Mouse (Mus musculus): ENCODE measurements around the gene Mrpl37. TPM values are rescaled to one million over a fixed set of nuclear protein-coding genes. Genes with fewer than 3 reads are reported as not detected.
"Not testable (repeated sequence)": the region's sequence is repeated elsewhere in the genome, so short reads cannot be mapped to it uniquely, and the experiment has no call there.

Gene Mrpl37
- polyA plus RNA-seq (2016; fragmentation: Nextera tagmentation; extraction: Ambion mirVana): 117 and 120 TPM in 2 replicates

DNA sequence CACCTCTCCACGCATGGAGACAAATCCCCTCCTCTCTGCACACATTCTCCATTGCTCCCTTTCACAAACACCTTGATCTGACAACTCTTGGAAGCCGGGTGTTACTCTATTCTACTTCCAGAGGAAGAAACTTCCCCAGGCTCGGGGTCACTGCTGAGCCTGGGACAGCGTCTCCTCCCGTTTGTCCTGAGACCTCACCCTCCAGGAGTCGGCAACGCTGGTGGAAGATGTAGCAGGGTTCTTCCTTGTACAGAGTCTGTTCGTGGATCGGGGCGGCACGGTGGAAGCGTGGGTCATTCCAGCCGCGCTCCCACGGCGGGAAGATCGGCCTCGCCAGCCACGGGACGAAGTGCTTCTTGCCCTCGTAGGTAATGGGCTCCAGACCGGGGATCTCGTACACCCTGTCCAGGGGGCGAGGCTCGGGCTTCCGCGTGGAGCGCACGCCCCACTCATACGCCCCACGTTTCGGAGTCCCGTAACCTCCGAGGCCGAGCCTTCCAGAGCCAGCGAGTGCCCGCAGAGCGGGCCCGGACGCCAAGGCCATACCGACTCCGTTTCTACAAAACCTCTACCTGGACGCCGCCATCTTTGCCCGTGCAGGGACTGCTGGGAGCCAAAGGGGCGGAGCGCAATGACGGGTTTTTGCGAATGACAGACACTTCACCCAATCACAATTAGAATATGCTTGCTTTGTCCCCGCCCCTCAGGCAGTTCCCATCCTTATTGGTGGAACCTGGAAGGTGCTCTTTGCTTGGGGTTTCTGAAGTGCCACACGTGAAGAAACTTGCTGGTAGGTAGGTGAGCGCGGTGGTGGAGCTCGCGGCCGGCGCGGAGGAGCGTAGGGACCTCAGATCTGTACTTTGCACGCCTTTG is at the start of gene Mrpl37, which contains the start of gene Cyb5rl:
Gene Mrpl37, minus strand, starts transcription at position 617 of the 873 bp plus-strand sequence.
Gene Cyb5rl, plus strand, starts transcription at position 737 of the 873 bp plus-strand sequence.
- H3K4me3 ChIP-seq: peak within 1 kb of the TSS; percentile 93
- H3K36me3 ChIP-seq: peaks cover 30% of the 10 kb centered on the region
- H3K27me3 ChIP-seq (ENCODE audit: insufficient read depth, poor library complexity, severe bottlenecking): peaks cover 18% of the 10 kb centered on the region
- H3K27ac ChIP-seq: peak within 1 kb of the TSS; percentile 95
- H3K9me3 ChIP-seq: no peaks in the 10 kb centered on the region
- under 1% methylated on average over 60 of the region's 60 CpGs for WGBS
- H3K4me1 ChIP-seq: peaks cover 18% of the 10 kb centered on the region
- peak; percentile 98 for DNase-seq (ENCODE audit: low spot score)

DNA sequence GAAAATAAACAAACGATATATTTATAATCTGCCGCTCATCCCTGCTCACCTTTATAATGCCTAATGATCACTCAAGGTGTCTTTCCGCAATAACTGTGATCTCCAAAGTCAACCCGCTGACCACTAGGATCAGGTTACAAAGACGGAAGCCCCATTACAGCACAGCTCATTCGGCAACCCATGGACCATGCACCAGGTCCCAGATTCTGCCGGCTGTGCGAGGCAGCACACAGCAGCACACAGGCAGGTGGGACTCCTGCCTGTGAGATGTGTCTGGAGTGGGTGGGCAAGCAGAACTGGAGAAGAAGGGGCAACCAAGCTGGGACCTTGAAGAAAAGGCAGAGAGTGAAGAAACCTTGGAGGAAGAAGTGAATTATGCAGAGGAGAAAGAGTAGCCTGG is 47.6 kb upstream of the Mrpl37 start:
- WGBS: 52% methylated on average over 8 of the region's 8 CpGs
- peaks cover 17% of the 10 kb centered on the region for H3K27me3 ChIP-seq (ENCODE audit: insufficient read depth, poor library complexity, severe bottlenecking)
- DNase-seq (ENCODE audit: low spot score): no peak

DNA sequence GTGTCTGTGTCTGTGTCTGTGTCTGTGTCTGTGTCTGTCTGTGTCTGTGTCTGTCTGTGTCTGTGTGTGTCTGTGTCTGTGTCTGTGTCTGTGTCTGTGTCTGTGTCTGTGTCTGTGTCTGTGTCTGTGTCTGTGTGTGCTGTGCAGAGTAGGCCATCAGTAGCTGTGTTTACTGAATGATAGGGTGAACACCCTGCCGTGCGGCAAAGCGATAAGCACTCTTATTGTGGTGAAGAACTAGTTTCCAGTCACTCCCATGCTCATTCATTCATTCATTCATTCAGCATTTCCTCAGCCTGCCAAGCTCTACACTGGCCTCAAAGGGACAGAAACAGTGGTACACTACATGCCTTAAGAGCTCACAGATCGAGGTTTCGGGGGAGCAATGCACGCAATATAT is 42.5 kb upstream of the Mrpl37 start:
- H3K9me3 ChIP-seq; H3K4me1 ChIP-seq; DNase-seq (ENCODE audit: low spot score); H3K27ac ChIP-seq; H3K4me3 ChIP-seq; H3K36me3 ChIP-seq: not testable (repeated sequence)
- H3K27me3 ChIP-seq (ENCODE audit: insufficient read depth, poor library complexity, severe bottlenecking): peaks cover 23% of the 10 kb centered on the region
- 92% methylated on average over 6 of the region's 6 CpGs for WGBS

More for the DNA sequence above, 47.6 kb upstream of the Mrpl37 start:
- Histone ChIP-seq H3K27ac (no peak overlapping the region), H3K4me1 (0 out of 2 replicates have a peak, but pooled peaks cover 3% of the 10 kb centered on the region), H3K4me3 (no peak overlapping the region), H3K36me3 (no peaks in the 10 kb centered on the region), H3K9me3 (no peaks in the 10 kb centered on the region)

DNA sequence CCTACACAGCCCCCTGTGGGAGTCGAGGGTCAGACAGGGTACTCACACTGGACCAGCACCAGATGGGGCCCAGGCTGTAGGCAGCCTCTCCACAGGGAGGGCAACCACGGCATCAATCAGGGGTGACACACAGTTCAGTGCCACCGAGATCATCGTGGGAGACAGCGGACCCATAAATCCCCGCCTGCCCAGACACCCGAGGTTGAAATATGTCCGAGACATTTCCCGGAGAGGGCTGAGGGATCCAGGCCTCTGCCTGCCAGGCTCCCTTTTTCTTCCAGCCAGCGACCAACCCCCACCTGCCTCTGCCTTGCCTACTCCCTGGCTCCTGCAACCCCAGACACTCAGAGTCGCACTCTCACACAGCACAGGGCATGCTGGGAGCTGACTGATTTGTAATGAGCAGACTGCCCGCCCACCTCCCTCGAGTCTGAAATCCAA is 41.6 kb upstream of the Mrpl37 start:
- no peaks in the 10 kb centered on the region for H3K36me3 ChIP-seq

DNA sequence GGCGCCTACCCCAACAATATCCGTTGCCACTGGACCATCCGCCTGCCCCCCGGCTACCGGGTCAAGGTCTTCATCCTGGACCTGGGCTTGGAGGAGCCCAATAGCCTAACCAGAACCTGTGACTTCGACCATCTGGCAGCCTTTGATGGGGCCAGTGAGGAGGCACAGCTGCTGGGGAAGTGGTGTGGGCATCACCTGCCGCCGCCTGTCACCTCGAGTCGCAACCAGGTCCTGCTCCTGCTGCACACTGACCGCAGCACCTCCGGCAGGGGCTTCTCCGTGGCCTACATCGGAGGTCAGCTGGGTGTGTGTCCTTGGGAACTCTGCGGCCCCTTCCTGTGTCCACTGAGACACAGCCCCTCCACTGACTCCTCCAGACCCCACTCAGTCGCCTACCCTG is 40.1 kb upstream of the Mrpl37 start:
- H3K4me1 ChIP-seq: peaks cover 15% of the 10 kb centered on the region
- peaks cover 17% of the 10 kb centered on the region for H3K27me3 ChIP-seq (ENCODE audit: insufficient read depth, poor library complexity, severe bottlenecking)
- DNase-seq (ENCODE audit: low spot score): no peak
- no peaks in the 10 kb centered on the region for H3K9me3 ChIP-seq
- 88% methylated on average over 16 of the region's 16 CpGs for WGBS
- H3K36me3 ChIP-seq: no peaks in the 10 kb centered on the region
- no peak overlapping the region for H3K4me3 ChIP-seq
- H3K27ac ChIP-seq: no peak overlapping the region

More for the DNA sequence above, 41.6 kb upstream of the Mrpl37 start:
- 0 out of 2 replicates have a peak overlapping the region, but pooled peaks have one; percentile 56 for H3K27ac ChIP-seq
- peaks cover 23% of the 10 kb centered on the region for H3K27me3 ChIP-seq (ENCODE audit: insufficient read depth, poor library complexity, severe bottlenecking)
- H3K4me3 ChIP-seq: no peak overlapping the region
- DNase-seq (ENCODE audit: low spot score): no peak
- WGBS: 59% methylated on average over 13 of the region's 13 CpGs
- H3K4me1 ChIP-seq: peaks cover 8% of the 10 kb centered on the region
- no peaks in the 10 kb centered on the region for H3K9me3 ChIP-seq

DNA sequence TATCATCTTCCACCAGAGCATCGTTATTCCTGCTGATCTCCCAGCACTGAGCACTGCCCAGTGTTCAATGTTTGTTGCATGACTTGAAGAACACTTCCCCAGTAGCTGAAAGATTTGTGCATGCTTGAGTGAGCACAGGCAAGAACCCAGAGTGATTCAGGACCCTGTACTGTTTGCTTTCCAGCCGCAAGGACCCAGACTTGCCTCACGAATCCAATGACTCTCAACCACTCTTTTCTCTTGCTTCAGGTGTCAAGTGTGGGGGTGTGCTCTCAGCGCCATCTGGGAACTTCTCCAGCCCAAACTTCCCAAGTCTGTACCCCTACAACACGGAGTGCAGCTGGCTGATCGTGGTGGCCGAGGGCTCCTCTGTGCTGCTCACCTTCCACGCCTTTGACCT is 35.6 kb upstream of the Mrpl37 start:
- WGBS: 72% methylated on average over 8 of the region's 8 CpGs
- H3K4me3 ChIP-seq: no peak overlapping the region
- no peaks in the 10 kb centered on the region for H3K9me3 ChIP-seq
- H3K4me1 ChIP-seq: peaks cover 13% of the 10 kb centered on the region
- peaks cover 21% of the 10 kb centered on the region for H3K27me3 ChIP-seq (ENCODE audit: insufficient read depth, poor library complexity, severe bottlenecking)
- no peak overlapping the region for H3K27ac ChIP-seq
- DNase-seq (ENCODE audit: low spot score): no peak
- H3K36me3 ChIP-seq: no peaks in the 10 kb centered on the region

DNA sequence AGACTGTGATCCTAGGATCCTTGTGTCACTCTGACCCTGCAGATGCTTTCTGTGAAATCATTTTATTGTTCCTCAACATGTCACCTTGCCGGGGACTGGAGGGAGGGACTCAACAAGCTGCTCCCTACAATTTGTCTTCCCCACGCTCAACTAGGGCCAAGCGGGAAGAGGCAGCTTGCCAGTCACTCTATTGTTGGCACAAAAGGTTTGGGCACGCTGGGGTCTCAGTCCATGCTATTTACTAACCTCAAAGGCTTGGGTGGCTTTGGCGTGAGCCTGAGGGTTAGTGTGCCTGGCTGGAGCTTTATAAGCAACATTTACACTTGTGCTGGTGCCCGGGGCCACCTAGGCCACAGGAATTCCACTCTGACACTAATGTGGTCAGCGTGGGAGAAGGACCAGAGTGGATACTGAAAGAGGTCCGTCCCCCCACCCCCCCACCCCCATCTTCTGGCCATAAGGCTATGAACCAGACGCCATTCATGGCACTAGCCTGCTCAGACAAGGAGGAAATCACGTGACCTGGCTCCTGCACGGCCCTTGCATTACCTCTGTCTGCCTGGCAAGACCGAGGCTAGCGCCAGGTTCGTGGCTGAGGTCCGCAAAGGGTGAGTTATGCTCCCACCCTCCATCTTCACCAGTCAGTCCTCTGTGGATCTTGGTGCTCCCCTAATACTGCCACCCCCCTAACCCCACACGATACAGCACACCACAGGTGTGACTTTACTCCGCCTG is 32.3 kb upstream of the Mrpl37 start:
- WGBS: 77% methylated on average over 17 of the region's 17 CpGs
- no peaks in the 10 kb centered on the region for H3K36me3 ChIP-seq

DNA sequence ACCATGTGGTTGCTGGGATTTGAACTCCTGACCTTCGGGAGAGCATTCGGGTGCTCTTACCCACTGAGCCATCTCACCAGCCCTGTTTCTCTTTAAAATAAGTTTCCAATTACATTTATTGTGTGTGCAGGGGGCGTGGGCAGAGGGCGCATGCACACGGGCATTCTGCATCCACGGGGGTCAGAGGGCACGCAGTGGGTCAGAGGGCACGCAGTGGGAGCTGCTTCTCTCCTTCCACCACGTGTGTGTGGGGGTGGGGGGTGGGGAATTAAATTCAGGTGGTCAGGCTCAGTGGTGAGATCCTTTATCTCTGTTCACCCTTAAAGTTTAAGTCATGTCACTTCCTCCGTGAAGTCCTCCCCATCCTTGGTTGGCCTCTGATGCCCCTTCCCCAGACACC is 31.7 kb upstream of the Mrpl37 start:
- peaks cover 37% of the 10 kb centered on the region for H3K4me1 ChIP-seq
- no peak overlapping the region for H3K27ac ChIP-seq
- WGBS: 78% methylated on average over 10 of the region's 10 CpGs

More for the DNA sequence above, 32.3 kb upstream of the Mrpl37 start:
- no peaks in the 10 kb centered on the region for H3K9me3 ChIP-seq
- no peak overlapping the region for H3K4me3 ChIP-seq
- DNase-seq (ENCODE audit: low spot score): no peak
- H3K4me1 ChIP-seq: peaks cover 35% of the 10 kb centered on the region
- no peak overlapping the region for H3K27ac ChIP-seq
- H3K27me3 ChIP-seq (ENCODE audit: insufficient read depth, poor library complexity, severe bottlenecking): peaks cover 19% of the 10 kb centered on the region

DNA sequence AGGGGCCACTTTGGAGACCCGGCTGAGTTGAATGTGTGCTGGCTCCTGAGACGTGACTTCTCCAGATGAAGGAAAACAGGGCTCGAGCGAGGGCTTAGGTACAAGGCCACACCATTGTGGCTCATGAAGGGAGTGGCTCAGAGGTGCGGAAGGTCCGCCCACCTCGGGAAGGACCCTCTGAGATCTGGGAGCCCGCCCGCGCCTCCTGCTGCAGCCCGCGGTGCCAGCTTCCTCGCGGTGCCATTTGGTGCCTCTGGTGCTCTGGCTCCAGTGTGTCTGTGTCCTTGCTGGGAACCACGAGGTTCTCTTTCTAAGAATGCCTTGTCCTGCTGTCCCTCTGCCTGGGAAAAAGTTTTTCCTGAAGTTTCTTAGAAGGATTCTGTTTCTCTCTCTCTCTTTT is 31.2 kb upstream of the Mrpl37 start:
- WGBS: 23% methylated on average over 15 of the region's 15 CpGs
- peaks cover 19% of the 10 kb centered on the region for H3K27me3 ChIP-seq (ENCODE audit: insufficient read depth, poor library complexity, severe bottlenecking)
- no peaks in the 10 kb centered on the region for H3K9me3 ChIP-seq
- no peak for DNase-seq (ENCODE audit: low spot score)
- no peak overlapping the region for H3K4me3 ChIP-seq
- peaks cover 37% of the 10 kb centered on the region for H3K4me1 ChIP-seq
- no peaks in the 10 kb centered on the region for H3K36me3 ChIP-seq
- H3K27ac ChIP-seq: 0 out of 2 replicates have a peak overlapping the region, but pooled peaks have one; percentile 6

More for the DNA sequence above, 31.7 kb upstream of the Mrpl37 start:
- Histone ChIP-seq H3K27me3 (ENCODE audit: insufficient read depth, poor library complexity, severe bottlenecking) (peaks cover 19% of the 10 kb centered on the region), H3K36me3 (no peaks in the 10 kb centered on the region), H3K4me3 (no peak overlapping the region), H3K9me3 (no peaks in the 10 kb centered on the region)
- DNase-seq (ENCODE audit: low spot score): no peak

DNA sequence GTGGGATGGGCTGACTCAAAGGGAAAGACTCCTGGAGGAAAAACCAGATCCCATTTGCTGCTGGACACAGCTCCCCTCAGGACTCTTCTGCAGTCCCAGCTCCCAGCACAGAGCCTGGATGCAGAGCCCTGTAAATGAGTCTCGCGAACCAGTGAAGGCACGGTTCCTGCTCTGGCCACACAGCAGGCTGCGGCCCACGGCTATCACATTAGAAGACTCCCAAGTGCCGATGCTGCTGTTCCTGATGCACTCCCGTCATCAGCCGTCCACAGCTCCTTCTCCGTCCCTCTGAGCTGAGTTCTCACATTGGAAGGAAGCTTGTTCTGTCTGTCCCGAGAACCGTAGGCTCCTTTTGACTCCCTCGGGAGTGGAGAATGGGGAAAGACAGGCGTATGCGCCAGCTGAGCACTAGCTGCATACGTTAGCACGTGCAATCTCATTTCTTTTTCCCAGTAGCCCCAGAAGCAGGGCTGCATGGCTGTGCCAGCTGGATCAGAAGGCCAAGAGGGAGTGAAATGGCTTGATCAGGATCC is 30.2 kb upstream of the Mrpl37 start, which contains the start of gene Cdcp2:
Gene Cdcp2, plus strand, starts transcription at position 51 of the 533 bp plus-strand sequence.
- Histone ChIP-seq H3K9me3 (no peaks in the 10 kb centered on the region), H3K27ac (0 out of 2 replicates have a peak within 1 kb of the TSS, but pooled peaks have one; percentile 6), H3K4me1 (peaks cover 30% of the 10 kb centered on the region), H3K36me3 (no peaks in the 10 kb centered on the region), H3K27me3 (ENCODE audit: insufficient read depth, poor library complexity, severe bottlenecking) (peaks cover 22% of the 10 kb centered on the region), H3K4me3 (no peak within 1 kb of the TSS)
- 46% methylated on average over 16 of the region's 16 CpGs for WGBS
- no peak for DNase-seq (ENCODE audit: low spot score)

DNA sequence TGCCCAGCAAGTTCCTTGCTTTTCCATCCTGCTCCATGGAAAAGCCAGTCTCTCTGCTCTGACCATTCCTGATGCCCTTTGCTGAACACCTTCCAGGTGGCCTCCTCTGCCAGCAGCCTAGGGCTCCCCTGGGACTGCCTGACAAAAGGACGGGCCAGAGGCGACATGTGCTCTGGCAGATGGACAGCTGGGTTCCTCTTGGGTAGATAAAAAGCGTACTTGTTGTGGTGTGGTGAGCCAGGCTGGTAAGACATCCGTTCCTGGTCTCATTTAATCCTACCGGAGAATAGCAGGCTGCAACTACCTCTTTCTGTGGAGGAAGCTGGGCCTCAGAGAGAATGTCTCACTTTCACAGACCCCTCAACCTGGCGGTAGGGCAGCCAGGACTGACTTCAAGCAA is 29.4 kb upstream of the Mrpl37 start:
- 43% methylated on average over 6 of the region's 6 CpGs for WGBS
- H3K27ac ChIP-seq: no peak overlapping the region

DNA sequence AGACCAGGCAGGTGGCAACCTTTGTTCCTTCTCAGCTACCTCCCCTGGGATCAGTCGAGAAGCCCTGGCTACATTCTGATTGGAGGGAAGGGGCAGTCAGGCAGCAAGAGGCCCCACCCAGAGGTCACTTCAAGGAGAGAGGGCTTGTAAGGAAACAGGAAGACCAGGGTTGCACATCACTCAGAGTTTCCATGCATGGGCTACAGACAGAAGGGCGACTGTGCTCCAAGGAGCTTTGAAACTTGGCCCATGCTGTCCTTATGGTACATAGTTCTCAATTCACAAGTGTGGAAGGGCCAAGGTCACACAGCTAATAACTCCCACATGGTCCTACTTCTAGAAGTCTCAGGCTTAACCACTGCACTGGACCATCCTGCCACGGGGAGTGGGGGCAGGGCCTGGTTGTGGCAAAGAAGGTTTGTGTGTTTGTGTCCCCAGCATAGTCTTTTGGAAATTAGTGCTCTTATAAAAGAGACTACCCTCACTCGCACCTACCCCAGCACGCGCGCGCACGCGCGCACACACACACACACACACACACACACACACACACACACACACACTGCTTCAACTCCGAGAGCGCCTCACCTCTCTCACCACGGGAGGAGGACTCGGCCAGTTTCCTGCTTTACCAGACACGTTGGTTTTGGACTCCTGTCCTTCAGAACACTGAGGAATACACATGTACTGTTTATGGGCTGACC is 28.0 kb upstream of the Mrpl37 start:
- H3K4me1 ChIP-seq: peaks cover 30% of the 10 kb centered on the region
- 76% methylated on average over 16 of the region's 16 CpGs for WGBS
- DNase-seq (ENCODE audit: low spot score): no peak
- H3K36me3 ChIP-seq: no peaks in the 10 kb centered on the region
- peak overlapping the region; percentile 69 for H3K27ac ChIP-seq
- H3K27me3 ChIP-seq (ENCODE audit: insufficient read depth, poor library complexity, severe bottlenecking): peaks cover 31% of the 10 kb centered on the region
- H3K4me3 ChIP-seq: no peak overlapping the region
- no peaks in the 10 kb centered on the region for H3K9me3 ChIP-seq

More for the DNA sequence above, 29.4 kb upstream of the Mrpl37 start:
- H3K4me3 ChIP-seq: no peak overlapping the region
- peaks cover 30% of the 10 kb centered on the region for H3K4me1 ChIP-seq
- H3K27me3 ChIP-seq (ENCODE audit: insufficient read depth, poor library complexity, severe bottlenecking): peaks cover 31% of the 10 kb centered on the region
- no peak for DNase-seq (ENCODE audit: low spot score)
- no peaks in the 10 kb centered on the region for H3K36me3 ChIP-seq
- no peaks in the 10 kb centered on the region for H3K9me3 ChIP-seq

Measured in heart, embryonic 10.5 days (tissue).